Mouse (Mus musculus) layer of hippocampus, adult 2 months (tissue): ENCODE data around the gene Hbb-bh1. TPM values are rescaled to one million over a fixed set of nuclear protein-coding genes. Genes with fewer than 3 reads are reported as not detected.

ENCODE experiments used
- DNase-seq, 2 experiments: peaks; one replicate each; pipeline ENCODE4 v3.0.0; 2022; ENCODE audit warnings: low spot score in 2 of 2
- H3K27ac ChIP-seq: fragments of 200-600 bp; 2 replicates; pipeline ENCODE4 v1.8.1; 2022
- H3K4me3 ChIP-seq: fragments of 200-600 bp; 2 replicates; pipeline ENCODE4 v1.8.1; 2022; ENCODE audit warnings: mild to moderate bottlenecking
- CTCF ChIP-seq: fragments of 200-600 bp; conservative IDR thresholded peaks from 2 replicates; pipeline ENCODE4 v1.8.1; 2022; ENCODE audit warnings: antibody characterized with exemption, mild to moderate bottlenecking, moderate library complexity
- long read RNA-seq, 2 experiments: library from polyadenylated mRNA; stranded (forward); transcript quantifications; one replicate each; pipeline ENCODE4 v2.0.0; 2021; ENCODE audit warnings: borderline mapping rate in 2 of 2
- total RNA-seq, 2 experiments: library from RNA; stranded (reverse); gene quantifications; 2 replicates each; pipeline ENCODE4 v1.2.3; 2021

Hbb-bh1 gene
- total RNA-seq, result not detected
- long read RNA-seq, experiment 1, result 0 reads
- long read RNA-seq, experiment 2, result 0 reads

DNA sequence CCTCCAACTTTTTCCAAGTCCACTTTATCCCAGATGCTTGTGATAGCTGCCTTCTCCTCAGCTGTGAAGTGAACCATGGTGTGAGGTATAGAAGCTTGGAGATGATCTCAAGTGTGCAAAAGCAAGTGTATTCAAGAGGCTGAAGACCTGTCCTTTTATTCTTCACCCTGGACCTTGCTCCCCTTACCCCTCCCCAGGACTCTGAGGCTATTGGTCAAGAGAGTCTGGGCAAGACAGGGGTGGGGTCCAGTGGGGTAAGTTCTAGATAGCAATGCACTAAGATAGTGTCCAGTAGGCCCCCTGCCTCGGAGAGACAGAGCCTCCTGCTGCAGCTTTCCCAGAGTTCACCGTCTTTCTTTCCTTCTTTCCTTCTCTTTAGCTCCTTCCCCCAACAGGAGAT is at the start of gene Hbb-bh1:
Gene Hbb-bh1 (minus strand): TSS at position 131 of the 400 bp plus-strand sequence.
- TF ChIP-seq CTCF, result no peak
- no peak for DNase-seq
- Histone ChIP-seq H3K27ac (no peak within 1 kb of the TSS), H3K4me3 (no peak within 1 kb of the TSS)

DNA sequence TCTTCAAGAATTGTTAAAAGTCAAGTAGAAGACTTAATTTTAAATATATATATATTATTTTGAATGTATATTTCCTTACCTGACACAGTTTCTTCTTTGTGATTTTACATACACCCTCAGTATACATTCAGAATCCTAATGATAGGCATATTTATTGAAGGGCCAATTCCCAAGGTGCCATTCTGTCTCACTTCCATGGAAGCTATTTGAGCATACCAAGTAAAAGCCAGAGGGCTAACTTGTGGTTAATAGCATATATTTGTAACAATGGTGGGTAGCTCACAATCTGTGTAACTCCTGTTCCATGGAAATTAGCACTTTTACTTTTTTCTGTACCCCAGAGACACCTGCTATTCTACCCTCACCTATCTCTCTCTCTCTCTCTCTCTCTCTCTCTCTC is 43.2 kb upstream of the Hbb-bh1 start, which contains the start of gene Olfr66:
Gene Olfr66 (minus strand): TSS at position 101 of the 400 bp plus-strand sequence.
- Histone ChIP-seq H3K27ac (no peak within 1 kb of the TSS), H3K4me3 (no peak within 1 kb of the TSS)
- no peak for TF ChIP-seq CTCF
- no peak for DNase-seq

- no peak for DNase-seq
- Histone ChIP-seq H3K4me3 (no peak overlapping the region), H3K27ac (no peak overlapping the region)
- TF ChIP-seq CTCF, result no peak
Measured at GRCm38 (mm10) chr7:103877093-103877492, 34.1 kb upstream of the Hbb-bh1 start.

DNA sequence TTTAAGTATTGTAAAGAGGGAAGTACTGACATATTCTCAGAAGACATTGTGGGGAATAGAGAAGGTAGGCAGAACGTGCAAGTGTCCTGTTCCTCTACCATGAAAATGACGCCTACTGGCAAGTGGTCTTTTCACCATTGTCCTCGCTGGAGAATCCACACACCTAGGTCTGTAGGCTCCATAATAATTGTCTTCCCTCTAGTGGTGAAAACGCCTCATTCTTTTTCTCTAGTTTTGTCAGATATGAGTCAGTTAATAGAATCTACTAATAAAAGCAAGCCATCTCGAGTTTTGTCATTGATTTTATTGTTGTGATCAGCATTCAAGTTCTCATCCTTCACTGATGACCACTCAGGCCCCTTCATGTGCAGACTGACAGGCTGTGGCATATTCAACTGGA is 31.5 kb upstream of the Hbb-bh1 start:
- no peak for DNase-seq
- Histone ChIP-seq H3K4me3 (no peak overlapping the region), H3K27ac (no peak overlapping the region)
- peak; percentile 56 for TF ChIP-seq CTCF

GRCm38 (mm10) chr7:103873064-103873463 is 30.1 kb upstream of the Hbb-bh1 start:
- H3K27ac ChIP-seq, result no peak overlapping the region
- TF ChIP-seq CTCF, result peak; percentile 78
- no peak overlapping the region for H3K4me3 ChIP-seq
- no peak for DNase-seq

GRCm38 (mm10) chr7:103870667-103871066 is 27.7 kb upstream of the Hbb-bh1 start:
- TF ChIP-seq CTCF, result no peak
- DNase-seq, result no peak
- H3K27ac ChIP-seq, result no peak overlapping the region
- H3K4me3 ChIP-seq, result no peak overlapping the region

- TF ChIP-seq CTCF, result no peak
- Histone ChIP-seq H3K4me3 (no peak overlapping the region), H3K27ac (no peak overlapping the region)
- DNase-seq, result no peak
Measured at GRCm38 (mm10) chr7:103865716-103866115, 22.8 kb upstream of the Hbb-bh1 start.

- H3K27ac ChIP-seq, result no peak overlapping the region
- no peak for TF ChIP-seq CTCF
- no peak overlapping the region for H3K4me3 ChIP-seq
- no peak for DNase-seq
Measured at GRCm38 (mm10) chr7:103861531-103861930, 18.6 kb upstream of the Hbb-bh1 start.

DNA sequence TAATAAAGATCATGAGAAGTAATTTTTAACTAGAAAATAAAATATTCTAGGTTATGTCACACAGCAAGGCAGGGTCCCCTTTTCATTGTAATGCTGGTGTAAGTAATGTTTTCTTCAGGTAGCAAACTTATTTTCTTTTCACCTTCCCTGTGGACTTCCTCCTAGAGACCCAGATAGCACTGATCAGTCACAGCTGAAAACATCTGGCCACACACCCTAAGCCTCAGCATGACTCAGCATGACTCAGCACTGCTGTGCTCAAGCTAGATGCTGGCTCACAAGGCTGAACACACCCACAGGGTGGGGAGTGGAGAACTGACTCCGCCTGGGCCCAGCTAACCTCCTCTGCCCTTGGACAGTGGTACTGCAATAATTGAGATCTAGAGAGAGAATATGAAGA is 17.9 kb upstream of the Hbb-bh1 start:
- no peak for DNase-seq
- H3K4me3 ChIP-seq, result no peak overlapping the region
- H3K27ac ChIP-seq, result no peak overlapping the region
- TF ChIP-seq CTCF, result no peak

GRCm38 (mm10) chr7:103859076-103859475 is 16.1 kb upstream of the Hbb-bh1 start:
- no peak for TF ChIP-seq CTCF
- Histone ChIP-seq H3K4me3 (no peak overlapping the region), H3K27ac (no peak overlapping the region)
- no peak for DNase-seq

DNA sequence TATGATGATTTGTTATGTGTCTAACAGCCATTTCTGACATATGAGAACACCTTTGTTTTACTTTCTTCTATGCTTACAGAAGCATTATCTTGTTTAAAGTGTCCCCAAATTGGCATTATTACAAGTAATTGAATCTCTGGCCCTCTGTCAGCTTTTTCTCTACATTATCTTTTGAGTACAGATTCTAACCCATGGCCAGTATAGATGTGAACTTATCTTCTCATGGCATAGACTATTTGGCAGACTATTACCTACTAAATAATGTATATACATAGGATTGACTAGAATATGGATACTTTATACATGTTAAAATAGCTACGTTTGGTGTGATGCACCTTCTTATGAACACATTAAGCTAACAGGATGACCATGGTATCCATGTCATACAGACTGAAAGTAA is 11.7 kb upstream of the Hbb-bh1 start:
- DNase-seq, result no peak
- Histone ChIP-seq H3K27ac (no peak overlapping the region), H3K4me3 (no peak overlapping the region)
- no peak for TF ChIP-seq CTCF

DNA sequence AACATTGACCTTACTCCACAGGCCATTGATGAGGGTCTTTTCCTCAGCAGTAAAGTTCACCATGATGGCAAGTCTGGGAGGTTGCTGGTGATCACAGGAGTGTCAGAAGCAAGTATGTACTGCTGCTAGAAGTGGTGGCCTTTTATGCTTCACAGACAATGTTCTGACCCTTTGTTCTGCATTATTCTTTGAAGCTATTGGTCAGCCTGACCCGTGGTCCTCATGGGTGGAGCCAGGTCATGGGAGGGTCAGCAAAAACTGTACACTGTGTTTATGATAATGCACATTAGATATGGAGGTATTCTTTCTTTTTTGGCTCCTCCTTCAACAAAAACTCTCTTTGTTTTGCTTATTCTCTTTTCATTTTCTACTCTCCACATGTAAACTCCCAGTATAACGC is 10.1 kb upstream of the Hbb-bh1 start, which contains the start of gene Hbb-y:
Gene Hbb-y (minus strand): TSS at position 127 of the 400 bp plus-strand sequence.
- Histone ChIP-seq H3K4me3 (no peak within 1 kb of the TSS), H3K27ac (no peak within 1 kb of the TSS)
- TF ChIP-seq CTCF, result no peak
- DNase-seq, result no peak

- no peak for TF ChIP-seq CTCF
- H3K4me3 ChIP-seq, result no peak overlapping the region
- DNase-seq, result no peak
- no peak overlapping the region for H3K27ac ChIP-seq
Measured at GRCm38 (mm10) chr7:103844525-103845325, 1.8 kb upstream of the Hbb-bh1 start.

DNA sequence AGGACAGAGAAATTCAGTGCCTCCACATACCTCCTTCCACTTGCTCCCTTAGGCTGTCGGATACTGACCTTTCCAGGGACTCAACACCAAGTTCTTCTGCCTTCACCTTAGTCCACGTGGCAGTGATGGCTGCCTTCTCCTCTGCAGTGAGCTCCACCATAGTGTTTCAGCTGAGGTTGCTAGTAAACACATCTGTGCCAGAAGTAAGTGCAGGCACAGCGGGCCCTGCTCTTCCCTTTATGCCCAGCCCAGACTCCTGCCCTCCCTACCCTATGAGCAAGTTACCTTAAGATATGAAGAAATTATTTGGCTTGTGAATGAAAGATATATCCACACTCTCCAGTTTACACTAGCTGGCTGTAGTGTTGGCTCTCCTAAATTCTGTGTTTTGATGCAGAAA is 2.7 kb downstream of the Hbb-bh1 start, which contains the start of gene Hbb-bh2:
Gene Hbb-bh2 (minus strand): TSS at position 253 of the 400 bp plus-strand sequence.
- no peak for TF ChIP-seq CTCF
- DNase-seq, result no peak
- H3K27ac ChIP-seq, result no peak within 1 kb of the TSS
- H3K4me3 ChIP-seq, result no peak within 1 kb of the TSS
